Mouse (Mus musculus) G1E (cell line): Measurements from ENCODE around the gene Relt.

ENCODE experiments used
- CTCF ChIP-seq: IDR thresholded peaks from 2 replicates; pipeline ENCODE4 v1.5.1; 2012; ENCODE audit warnings: low read depth, low read length, inconsistent platforms, mixed read lengths
- GATA1 ChIP-seq: IDR thresholded peaks from 2 replicates; pipeline ENCODE4 v1.6.1; 2012; ENCODE audit warnings: borderline replicate concordance, low read length, inconsistent platforms, mixed read lengths
- GATA2 ChIP-seq: IDR thresholded peaks from 2 replicates; pipeline ENCODE4 v1.6.1; 2012; ENCODE audit warnings: low read depth, low read length, inconsistent platforms, borderline replicate concordance
- POLR2AphosphoS5 ChIP-seq: IDR thresholded peaks from 2 replicates; pipeline ENCODE4 v1.6.1; 2012; ENCODE audit warnings: low read depth, low read length, inconsistent platforms; ENCODE audit not compliant: insufficient replicate concordance
- TAL1 ChIP-seq: conservative IDR thresholded peaks from 2 replicates; pipeline ENCODE4 v1.6.1; 2012; ENCODE audit warnings: low read depth, low read length, inconsistent platforms, mixed read lengths

DNA sequence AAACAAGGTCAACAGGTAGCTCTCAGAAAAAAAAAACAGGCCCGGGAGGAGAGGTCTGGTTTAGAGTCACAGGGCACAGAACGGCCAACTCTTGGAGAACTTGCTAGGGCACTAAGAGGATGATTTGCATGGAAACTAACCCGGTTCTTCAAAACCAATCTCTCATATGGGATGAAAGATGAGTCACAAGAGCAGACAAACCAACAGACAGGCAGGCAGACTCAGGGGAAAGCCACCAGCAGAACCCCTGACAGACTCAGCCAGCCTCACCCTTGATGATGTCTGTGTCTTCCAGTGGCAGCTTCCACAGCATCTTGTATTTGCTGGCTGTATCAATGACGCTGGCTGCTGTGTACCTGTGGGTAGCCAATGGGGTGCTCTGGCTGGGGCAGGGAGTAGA, 18.7 kb upstream of the Relt start:
- TF ChIP-seq CTCF, result no peak
- TF ChIP-seq TAL1, result no peak
- TF ChIP-seq POLR2AphosphoS5, result no peak
- TF ChIP-seq GATA2, result no peak
- no peak for TF ChIP-seq GATA1
